Mouse (Mus musculus): Measurements from ENCODE around the gene Ano3. TPM values are rescaled to one million over a fixed set of nuclear protein-coding genes. Genes with fewer than 3 reads are reported as not detected.

Ano3 gene
- polyA plus RNA-seq, 1 experiment: 8.2 TPM

- no peaks in the 10 kb centered on the region for H3K36me3 ChIP-seq (ENCODE audit: control insufficient read depth, insufficient read depth, low read length, poor library complexity, severe bottlenecking)
- no peak overlapping the region for H3K27ac ChIP-seq (ENCODE audit: insufficient read depth, low read length)
- no peaks in the 10 kb centered on the region for H3K9me3 ChIP-seq (replicated peaks; ENCODE audit: control insufficient read depth, insufficient read depth, low read length, poor library complexity, severe bottlenecking)
- TF ChIP-seq CTCF (IDR thresholded peaks at IDR 0.05; ENCODE audit: low read depth, low read length) (no peak), POLR2A (IDR thresholded peaks at IDR 0.05; ENCODE audit: insufficient read depth, low read length) (no peak), EP300 (IDR thresholded peaks at IDR 0.05; ENCODE audit: insufficient read depth, low read depth, low read length) (no peak)
- H3K4me1 ChIP-seq (ENCODE audit: control insufficient read depth, insufficient read depth, low read length): no peaks in the 10 kb centered on the region
- H3K27me3 ChIP-seq (ENCODE audit: control insufficient read depth, insufficient read depth, low read length, poor library complexity, severe bottlenecking): no peaks in the 10 kb centered on the region
- H3K9ac ChIP-seq (ENCODE audit: low read depth, poor library complexity, severe bottlenecking): no peak overlapping the region
- no peak overlapping the region for H3K4me3 ChIP-seq (ENCODE audit: low read depth, low read length)
Observed at GRCm38 (mm10) chr2:110935691-110936090, 15.0 kb downstream of the Ano3 start.

GRCm38 (mm10) chr2:110929126-110929525, 21.6 kb downstream of the Ano3 start:
- H3K27ac ChIP-seq (ENCODE audit: insufficient read depth, low read length): no peak overlapping the region
- no peaks in the 10 kb centered on the region for H3K4me1 ChIP-seq (ENCODE audit: control insufficient read depth, insufficient read depth, low read length)
- no peaks in the 10 kb centered on the region for H3K27me3 ChIP-seq (ENCODE audit: control insufficient read depth, insufficient read depth, low read length, poor library complexity, severe bottlenecking)
- no peak overlapping the region for H3K9ac ChIP-seq (ENCODE audit: low read depth, poor library complexity, severe bottlenecking)
- no peak overlapping the region for H3K4me3 ChIP-seq (ENCODE audit: low read depth, low read length)
- H3K9me3 ChIP-seq (replicated peaks; ENCODE audit: control insufficient read depth, insufficient read depth, low read length, poor library complexity, severe bottlenecking): no peaks in the 10 kb centered on the region
- TF ChIP-seq EP300 (IDR thresholded peaks at IDR 0.05; ENCODE audit: insufficient read depth, low read depth, low read length) (no peak), CTCF (IDR thresholded peaks at IDR 0.05; ENCODE audit: low read depth, low read length) (no peak), POLR2A (IDR thresholded peaks at IDR 0.05; ENCODE audit: insufficient read depth, low read length) (no peak)
- H3K36me3 ChIP-seq (ENCODE audit: control insufficient read depth, insufficient read depth, low read length, poor library complexity, severe bottlenecking): no peaks in the 10 kb centered on the region

- Histone ChIP-seq H3K36me3 (ENCODE audit: control insufficient read depth, insufficient read depth, low read length, poor library complexity, severe bottlenecking) (no peaks in the 10 kb centered on the region), H3K27me3 (ENCODE audit: control insufficient read depth, insufficient read depth, low read length, poor library complexity, severe bottlenecking) (no peaks in the 10 kb centered on the region), H3K27ac (ENCODE audit: insufficient read depth, low read length) (no peak overlapping the region), H3K4me3 (ENCODE audit: low read depth, low read length) (no peak overlapping the region), H3K4me1 (ENCODE audit: control insufficient read depth, insufficient read depth, low read length) (no peaks in the 10 kb centered on the region), H3K9me3 (replicated peaks; ENCODE audit: control insufficient read depth, insufficient read depth, low read length, poor library complexity, severe bottlenecking) (no peaks in the 10 kb centered on the region), H3K9ac (ENCODE audit: low read depth, poor library complexity, severe bottlenecking) (no peak overlapping the region)
- TF ChIP-seq CTCF (IDR thresholded peaks at IDR 0.05; ENCODE audit: low read depth, low read length) (no peak), EP300 (IDR thresholded peaks at IDR 0.05; ENCODE audit: insufficient read depth, low read depth, low read length) (no peak), POLR2A (IDR thresholded peaks at IDR 0.05; ENCODE audit: insufficient read depth, low read length) (no peak)
Observed at GRCm38 (mm10) chr2:110909506-110909905, 41.2 kb downstream of the Ano3 start.

DNA sequence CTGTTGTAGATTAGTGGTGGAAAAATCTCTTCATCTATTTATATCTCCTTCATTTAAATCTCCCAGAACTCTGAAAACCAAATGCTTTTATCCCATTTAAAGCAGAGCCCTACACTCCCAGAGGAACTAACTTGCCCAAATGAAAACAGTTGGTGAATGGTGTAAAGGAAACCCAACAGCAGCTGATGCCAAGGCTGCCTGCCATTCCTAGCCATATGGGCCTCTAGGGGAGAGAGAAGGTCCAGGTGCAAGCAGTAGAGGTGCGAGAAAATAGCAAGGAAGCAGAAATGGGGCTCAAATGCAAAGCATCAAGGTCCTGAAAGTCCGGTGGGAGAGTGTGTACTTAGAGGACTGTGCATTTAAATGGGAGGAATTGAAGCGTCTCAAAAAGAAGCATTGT, 44.2 kb downstream of the Ano3 start:
- no peaks in the 10 kb centered on the region for H3K27me3 ChIP-seq (ENCODE audit: control insufficient read depth, insufficient read depth, low read length, poor library complexity, severe bottlenecking)
- H3K27ac ChIP-seq (ENCODE audit: insufficient read depth, low read length): no peak overlapping the region
- H3K36me3 ChIP-seq (ENCODE audit: control insufficient read depth, insufficient read depth, low read length, poor library complexity, severe bottlenecking): no peaks in the 10 kb centered on the region
- TF ChIP-seq POLR2A (IDR thresholded peaks at IDR 0.05; ENCODE audit: insufficient read depth, low read length) (no peak), EP300 (IDR thresholded peaks at IDR 0.05; ENCODE audit: insufficient read depth, low read depth, low read length) (no peak), CTCF (IDR thresholded peaks at IDR 0.05; ENCODE audit: low read depth, low read length) (no peak)
- no peak overlapping the region for H3K4me3 ChIP-seq (ENCODE audit: low read depth, low read length)
- no peak overlapping the region for H3K9ac ChIP-seq (ENCODE audit: low read depth, poor library complexity, severe bottlenecking)
- no peaks in the 10 kb centered on the region for H3K4me1 ChIP-seq (ENCODE audit: control insufficient read depth, insufficient read depth, low read length)
- no peaks in the 10 kb centered on the region for H3K9me3 ChIP-seq (replicated peaks; ENCODE audit: control insufficient read depth, insufficient read depth, low read length, poor library complexity, severe bottlenecking)

- H3K27ac ChIP-seq (ENCODE audit: insufficient read depth, low read length): no peak overlapping the region
- no peaks in the 10 kb centered on the region for H3K36me3 ChIP-seq (ENCODE audit: control insufficient read depth, insufficient read depth, low read length, poor library complexity, severe bottlenecking)
Observed at GRCm38 (mm10) chr2:110896477-110897270, 54.0 kb downstream of the Ano3 start.

DNA sequence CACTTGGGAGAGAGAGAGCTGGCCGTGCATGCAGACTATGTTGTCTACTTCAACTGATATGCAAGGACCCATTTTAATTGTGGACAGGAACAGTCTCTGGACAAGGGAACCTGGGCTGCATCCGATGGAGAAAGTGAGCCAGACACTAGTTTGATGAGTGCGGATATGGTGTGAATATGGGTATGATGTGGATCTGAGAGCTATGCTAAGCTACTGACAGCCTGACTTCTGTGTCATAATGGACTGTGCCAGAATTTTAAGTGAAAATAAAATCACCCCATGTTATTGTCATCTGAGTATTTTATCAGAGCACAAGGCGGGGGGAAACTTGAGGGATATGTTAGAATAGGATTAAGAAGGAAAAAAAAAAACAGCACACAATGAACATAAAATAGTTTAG, 79.1 kb downstream of the Ano3 start:
- Histone ChIP-seq H3K9me3 (replicated peaks; ENCODE audit: control insufficient read depth, insufficient read depth, low read length, poor library complexity, severe bottlenecking) (no peaks in the 10 kb centered on the region), H3K36me3 (ENCODE audit: control insufficient read depth, insufficient read depth, low read length, poor library complexity, severe bottlenecking) (no peaks in the 10 kb centered on the region), H3K9ac (ENCODE audit: low read depth, poor library complexity, severe bottlenecking) (no peak overlapping the region), H3K27me3 (ENCODE audit: control insufficient read depth, insufficient read depth, low read length, poor library complexity, severe bottlenecking) (no peaks in the 10 kb centered on the region), H3K27ac (ENCODE audit: insufficient read depth, low read length) (no peak overlapping the region), H3K4me1 (ENCODE audit: control insufficient read depth, insufficient read depth, low read length) (no peaks in the 10 kb centered on the region), H3K4me3 (ENCODE audit: low read depth, low read length) (no peak overlapping the region)
- no peak for TF ChIP-seq CTCF (IDR thresholded peaks at IDR 0.05; ENCODE audit: low read depth, low read length)
- no peak for TF ChIP-seq POLR2A (IDR thresholded peaks at IDR 0.05; ENCODE audit: insufficient read depth, low read length)
- TF ChIP-seq EP300 (IDR thresholded peaks at IDR 0.05; ENCODE audit: insufficient read depth, low read depth, low read length): no peak

More at GRCm38 (mm10) chr2:110896477-110897270, 54.0 kb downstream of the Ano3 start:
- H3K27me3 ChIP-seq (ENCODE audit: control insufficient read depth, insufficient read depth, low read length, poor library complexity, severe bottlenecking): no peaks in the 10 kb centered on the region
- no peak overlapping the region for H3K4me3 ChIP-seq (ENCODE audit: low read depth, low read length)
- TF ChIP-seq POLR2A (IDR thresholded peaks at IDR 0.05; ENCODE audit: insufficient read depth, low read length) (no peak), CTCF (IDR thresholded peaks at IDR 0.05; ENCODE audit: low read depth, low read length) (no peak), EP300 (IDR thresholded peaks at IDR 0.05; ENCODE audit: insufficient read depth, low read depth, low read length) (no peak)
- no peaks in the 10 kb centered on the region for H3K9me3 ChIP-seq (replicated peaks; ENCODE audit: control insufficient read depth, insufficient read depth, low read length, poor library complexity, severe bottlenecking)
- no peaks in the 10 kb centered on the region for H3K4me1 ChIP-seq (ENCODE audit: control insufficient read depth, insufficient read depth, low read length)
- H3K9ac ChIP-seq (ENCODE audit: low read depth, poor library complexity, severe bottlenecking): no peak overlapping the region

All from ES-Bruce4 (cell line).